Mouse (Mus musculus) lung, postnatal 36 days (tissue): Measurements from ENCODE around the gene Aes.

ENCODE experiments used
- DNase-seq: peaks from one replicate; pipeline ENCODE4 v3.0.0; 2022; ENCODE audit warnings: mixed read lengths

Gene Aes

DNA sequence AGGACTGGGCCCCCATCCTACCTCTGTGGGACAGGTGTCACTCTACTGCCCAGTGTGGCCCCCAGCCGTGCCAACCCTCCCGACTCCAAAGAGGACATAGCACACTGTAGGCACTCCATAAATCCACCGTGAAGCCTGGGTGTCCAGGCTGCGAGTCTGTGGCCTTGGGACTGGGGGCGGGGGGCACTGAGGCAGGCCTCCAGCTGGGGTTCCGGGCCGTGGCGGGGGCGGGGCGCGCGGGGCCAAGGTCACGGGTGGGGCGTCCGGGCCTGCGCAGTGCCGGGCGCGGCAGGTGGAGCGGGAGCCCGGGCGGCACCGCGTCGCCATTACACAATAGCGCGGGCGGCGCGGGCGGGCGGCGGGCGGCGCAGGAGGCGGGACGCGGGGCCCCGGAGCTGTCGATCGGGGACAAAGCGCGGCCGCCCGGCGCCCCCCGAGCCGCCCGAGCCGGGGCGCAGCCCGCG is at the start of gene Aes:
Aes (plus strand) TSS at position 326 of the 464 bp plus-strand sequence.
- peak; percentile 87 for DNase-seq

DNA sequence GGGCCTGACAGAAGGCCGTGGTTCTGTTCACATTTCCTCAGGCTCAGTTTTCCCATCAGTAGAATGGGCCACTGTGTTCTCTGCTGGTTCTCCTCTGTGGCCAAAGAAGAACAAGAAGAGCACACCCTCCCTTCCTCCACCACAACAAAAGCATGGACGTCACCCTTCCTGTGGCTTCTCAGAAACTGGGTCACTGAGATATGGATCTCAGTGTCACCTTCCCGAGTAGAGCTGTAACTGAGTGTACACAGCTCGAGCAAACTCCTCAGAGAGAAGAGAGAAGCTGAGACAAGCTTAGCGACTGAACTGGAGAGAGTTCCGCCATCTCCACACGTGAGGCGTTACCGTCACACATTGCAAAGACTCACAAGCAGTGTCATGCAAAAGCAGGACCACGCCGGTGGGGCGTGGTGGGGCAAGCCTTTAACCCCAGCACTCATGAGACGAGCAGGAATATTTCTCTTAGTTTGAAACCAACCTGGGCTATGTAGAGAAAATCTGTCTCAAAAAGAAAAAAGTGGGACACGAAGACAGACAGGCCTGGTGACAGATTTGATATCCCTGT is 49.0 kb upstream of the Aes start:
- DNase-seq: peak; percentile 64

DNA sequence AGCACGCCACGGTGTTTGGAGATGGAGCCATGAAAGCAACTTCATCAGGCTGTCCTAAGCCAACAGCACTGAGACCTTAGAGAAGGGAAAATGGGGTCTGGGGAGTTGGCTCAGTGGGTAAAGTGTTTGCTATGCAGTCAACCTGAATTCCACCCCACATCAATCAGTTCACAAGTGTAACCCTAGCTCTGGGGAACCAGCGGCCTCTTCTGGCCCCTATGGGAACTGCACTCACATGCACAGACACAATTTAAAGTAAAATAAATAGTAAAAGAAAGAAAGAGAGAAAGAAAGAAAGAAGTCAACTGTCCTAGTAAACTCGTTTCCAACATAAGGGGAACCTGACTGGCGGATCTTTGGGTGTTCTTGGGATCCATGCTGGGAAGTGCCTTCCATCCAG is 45.5 kb upstream of the Aes start:
- DNase-seq: no peak

DNA sequence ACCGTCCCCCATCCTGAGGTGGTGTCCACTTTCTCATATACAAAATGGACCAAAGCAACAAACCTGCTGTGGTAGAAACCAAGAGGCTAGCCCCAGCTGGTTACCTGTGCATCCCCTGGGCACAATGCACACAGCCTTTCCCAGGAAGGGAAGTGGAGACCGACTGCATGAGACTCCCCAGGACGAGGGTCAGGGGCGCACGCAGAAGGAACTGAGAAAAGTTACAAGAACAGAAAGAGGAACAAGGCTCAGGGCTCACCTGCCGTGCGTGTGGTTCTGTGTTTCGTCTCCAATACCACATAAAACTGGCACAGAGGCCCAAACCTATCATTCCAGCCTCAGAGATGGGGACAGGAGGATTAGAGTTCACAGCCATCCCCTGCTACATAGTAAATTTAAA is 42.1 kb upstream of the Aes start:
- DNase-seq: peak; percentile 51

DNA sequence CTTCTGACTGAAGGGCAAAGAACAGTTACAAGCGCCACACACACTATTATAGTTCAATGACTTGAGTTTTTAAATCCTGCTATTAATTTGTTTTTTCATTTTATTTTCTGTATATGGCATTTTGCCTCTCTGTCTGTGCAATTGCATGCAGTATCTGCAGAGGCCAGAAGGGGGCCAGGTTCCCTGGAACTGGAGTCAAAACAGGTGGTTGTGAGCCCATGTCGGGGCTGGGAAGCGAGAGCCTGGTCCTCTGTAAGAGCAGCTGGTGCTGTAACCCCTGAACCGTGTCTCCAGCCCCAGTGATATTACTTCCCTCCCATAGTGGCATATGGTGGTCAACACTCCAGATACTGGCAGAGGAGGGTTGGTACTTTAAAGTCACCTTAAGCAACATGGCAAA is 40.7 kb upstream of the Aes start:
- peak; percentile 89 for DNase-seq

DNA sequence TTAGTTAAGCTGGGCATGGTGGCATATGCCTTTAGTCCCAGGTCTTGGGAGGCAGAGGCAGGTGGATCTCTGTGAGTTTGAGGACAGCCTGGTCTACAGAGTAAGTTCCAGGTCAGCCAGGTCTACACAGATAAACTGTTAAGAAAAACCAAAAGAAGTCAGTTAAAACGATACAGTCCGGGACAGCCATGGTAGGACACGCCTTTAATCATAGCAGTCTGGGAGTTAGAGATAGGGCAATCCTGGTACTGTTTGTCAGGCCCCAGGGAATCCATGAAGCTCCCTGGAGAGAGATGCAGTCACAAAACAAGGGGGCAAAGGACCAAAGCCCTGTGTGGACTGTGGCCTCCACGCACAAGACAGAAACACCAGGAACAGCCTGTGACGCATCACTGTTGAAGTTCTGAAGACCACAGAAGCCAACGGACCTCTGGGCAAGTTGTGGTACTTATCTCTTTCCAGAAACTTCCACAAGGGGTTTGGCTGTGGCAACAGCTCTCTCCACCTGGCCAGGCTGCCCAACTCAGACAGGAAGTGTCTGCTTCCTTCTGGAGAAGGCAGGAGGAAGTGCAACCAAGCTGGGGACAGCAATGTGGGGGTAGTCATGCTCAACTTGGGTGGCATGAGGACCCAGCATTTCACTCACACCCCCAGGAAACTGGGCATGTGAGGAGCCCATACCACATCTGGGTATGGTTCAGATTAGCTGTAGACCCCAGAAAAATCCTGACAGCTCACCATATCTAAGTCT is 39.9 kb upstream of the Aes start:
- peak; percentile 54 for DNase-seq

DNA sequence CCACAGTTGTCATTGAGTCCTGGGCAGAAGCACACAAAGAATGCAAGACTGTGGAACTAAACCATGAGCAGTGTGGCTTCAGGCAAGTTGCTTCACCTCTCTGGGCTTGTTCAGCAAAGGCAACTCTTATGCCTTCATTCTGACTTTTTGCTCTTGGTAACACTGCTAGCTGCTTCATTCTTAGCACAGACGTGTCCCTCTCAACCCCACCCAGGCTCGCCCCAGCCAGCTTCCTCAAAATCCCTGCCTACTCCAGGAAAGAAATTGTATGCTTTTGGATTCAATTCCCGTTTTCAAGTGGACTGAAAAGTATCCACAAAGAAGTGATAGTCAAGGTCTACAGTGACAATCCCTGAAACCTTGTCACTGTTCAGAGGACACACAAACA is 39.3 kb upstream of the Aes start:
- no peak for DNase-seq

DNA sequence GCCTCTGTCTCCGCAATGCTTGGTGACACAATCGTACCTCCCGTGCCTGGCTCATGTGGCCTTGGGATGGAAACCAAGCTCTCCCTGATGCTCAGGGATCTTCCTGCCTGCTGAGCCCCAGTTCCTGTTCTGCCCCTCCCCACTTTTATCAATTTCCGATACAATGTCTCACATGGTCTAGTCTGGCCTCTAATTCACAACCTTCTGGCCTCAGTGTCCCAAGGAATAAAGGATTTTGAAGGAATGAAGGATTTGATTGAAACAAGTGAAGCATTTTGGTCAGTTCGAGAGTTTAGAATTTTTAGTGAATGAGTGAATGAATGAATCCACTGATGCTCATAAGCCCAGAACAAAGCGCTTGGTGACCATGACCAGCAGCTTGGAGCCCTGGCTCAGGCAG is 36.1 kb upstream of the Aes start:
- DNase-seq: no peak

DNA sequence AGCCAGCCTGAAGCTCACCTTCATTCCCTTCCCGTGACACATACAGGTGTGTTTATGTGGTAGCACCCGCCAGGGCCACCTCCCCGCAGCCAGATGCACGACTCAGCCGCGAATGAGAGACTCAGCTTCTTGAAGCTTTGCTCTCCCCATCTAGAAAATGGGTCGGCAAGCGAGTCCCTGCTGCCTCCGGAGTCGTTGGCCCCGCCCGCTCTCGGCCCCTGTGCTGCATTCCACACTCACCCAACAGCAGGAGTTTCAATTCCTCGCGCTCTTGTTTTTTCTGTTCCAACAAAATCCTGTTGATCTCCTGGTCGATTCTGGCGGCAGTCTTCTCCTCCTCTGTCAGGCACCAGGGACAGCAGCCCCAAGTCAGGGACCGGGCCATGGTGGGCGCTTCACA is 35.7 kb upstream of the Aes start:
- DNase-seq: peak; percentile 41

DNA sequence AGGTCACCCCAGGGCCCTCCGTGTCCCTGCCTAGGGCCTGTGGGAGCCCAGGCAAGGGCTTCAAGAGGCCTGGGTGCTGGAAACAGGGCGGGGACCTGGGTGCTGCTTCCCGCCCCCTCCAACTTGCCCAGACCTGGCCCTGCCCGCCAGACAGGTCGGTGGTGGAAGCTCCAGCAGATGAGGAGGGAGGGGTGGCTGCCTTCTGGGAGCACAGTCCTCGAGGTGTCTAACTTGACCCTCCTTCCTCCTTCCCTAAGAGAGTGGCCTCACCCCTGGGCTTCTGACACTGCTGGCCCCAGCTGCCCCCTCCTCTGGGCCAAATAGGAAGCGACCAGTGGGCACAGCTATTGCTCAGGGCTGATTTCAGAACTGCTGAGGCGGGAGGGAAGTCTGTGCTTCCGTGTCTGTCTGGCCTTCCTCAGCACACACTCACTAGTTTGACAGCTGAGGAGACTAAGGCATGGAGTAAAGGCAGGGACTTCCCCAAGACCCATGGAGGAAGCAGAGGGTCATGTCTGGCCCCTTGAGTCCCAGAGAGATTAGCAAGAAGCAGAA is 35.2 kb upstream of the Aes start, which contains the start of gene Gna15:
Gna15 (minus strand) TSS at position 175 of the 555 bp plus-strand sequence.
- DNase-seq: peak; percentile 69

DNA sequence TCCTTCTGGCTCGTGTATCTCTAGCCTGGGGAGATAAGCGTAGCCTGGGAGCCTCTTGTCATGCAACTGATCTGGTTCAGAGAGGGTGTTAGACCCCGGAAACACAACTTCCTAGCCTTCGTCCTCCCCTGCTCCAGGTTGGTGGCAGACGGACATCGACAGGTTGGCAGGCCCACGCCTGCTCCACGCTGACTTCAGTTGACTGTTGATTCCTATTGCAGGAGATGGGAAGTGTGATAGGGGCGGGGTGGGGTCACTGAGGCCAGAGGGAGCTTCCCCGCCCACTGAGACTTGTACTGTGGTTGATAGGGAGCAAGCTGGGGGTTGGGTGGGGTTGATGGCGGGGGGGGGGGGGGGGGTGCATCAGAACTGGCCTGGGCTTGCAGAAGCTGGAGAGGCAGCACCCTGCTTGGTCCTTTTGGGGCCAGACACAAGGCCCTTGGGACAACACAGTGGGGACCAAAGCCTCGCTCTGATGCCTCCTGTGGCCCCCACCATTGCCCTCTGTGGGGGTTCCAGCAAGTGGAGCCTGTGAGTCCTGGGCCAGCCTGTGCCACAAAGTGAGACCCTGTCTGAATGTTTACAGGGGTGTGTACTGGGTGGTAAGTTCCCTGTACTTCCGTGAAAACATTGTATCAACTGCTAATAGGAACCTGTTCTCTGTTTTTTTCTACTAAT is 34.1 kb upstream of the Aes start:
- peak; percentile 77 for DNase-seq

DNA sequence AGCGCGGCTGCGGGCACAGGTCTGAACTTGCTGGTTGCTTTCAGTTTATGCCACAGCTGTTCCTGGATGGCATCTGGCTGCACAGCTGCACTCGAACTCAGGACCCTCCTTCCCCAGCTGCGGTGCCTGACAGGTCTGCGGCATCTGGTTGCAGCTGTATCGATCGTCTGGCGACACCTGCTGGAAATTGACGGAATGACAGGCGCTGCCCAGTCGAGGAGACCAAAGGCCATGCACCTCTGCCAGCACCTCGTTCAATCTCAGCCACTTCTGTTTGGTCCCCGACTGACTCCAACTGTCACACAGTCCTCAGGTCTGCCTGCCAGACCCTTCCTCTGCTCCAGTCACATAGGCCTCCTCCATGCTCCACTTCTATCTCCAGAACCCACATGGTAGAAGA is 32.5 kb upstream of the Aes start:
- DNase-seq: peak; percentile 93

DNA sequence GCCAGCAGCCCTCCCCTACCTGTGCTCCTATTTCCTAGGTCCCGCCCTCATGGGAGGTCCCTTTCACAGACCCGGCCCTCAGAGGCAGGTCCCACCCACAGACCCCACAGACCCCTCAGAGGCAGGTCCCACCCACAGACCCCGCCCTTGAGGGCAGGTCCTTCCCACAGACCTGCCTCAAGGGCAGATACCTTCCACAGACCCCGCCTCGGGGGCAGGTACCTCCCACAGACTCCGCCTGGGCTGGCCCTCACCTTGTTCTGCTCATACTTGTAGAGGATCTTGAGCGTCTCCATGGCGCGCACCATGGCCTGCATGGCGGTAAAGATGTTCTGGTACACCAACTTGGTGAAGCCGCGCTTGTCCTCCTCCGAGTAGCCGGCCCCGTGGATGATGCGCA is 24.5 kb upstream of the Aes start:
- no peak for DNase-seq

DNA sequence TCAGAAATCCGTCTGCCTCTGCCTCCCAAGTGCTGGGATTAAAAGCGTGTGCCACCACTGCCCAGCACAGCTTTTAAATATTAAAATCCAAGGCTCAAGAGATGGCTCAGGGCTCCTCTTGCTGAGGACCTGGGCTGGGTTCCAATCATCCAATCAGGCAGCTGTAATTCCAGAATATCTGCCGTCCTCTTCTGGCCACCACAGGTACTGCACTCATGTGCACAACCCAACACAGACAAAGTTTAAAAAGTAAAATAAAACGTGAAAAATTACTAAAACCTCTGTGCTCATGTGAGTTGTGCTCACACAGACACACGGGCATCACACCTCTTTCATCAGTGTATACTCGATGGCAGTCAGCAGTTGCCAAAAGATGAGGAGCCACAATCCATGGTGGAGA is 22.6 kb upstream of the Aes start:
- DNase-seq: no peak

DNA sequence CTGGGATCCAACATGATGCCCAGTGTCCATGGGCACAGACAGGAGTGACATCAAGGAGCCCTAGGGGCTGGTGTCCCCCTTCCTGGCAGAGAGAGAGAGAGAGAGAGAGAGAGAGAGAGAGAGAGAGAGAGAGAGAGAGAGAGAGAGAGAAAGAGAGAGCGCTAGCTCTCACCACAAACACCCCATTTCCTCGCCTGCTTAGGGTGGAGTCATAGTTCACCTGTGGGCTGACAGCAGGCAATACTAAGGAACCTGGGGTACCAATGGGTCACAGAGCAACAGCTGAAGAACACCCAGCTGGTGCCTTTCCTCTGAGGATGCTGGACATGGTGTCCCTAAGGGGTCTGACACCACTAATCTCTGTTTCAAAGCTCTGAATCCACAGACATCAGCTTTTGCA is 21.9 kb upstream of the Aes start:
- DNase-seq: no peak

DNA sequence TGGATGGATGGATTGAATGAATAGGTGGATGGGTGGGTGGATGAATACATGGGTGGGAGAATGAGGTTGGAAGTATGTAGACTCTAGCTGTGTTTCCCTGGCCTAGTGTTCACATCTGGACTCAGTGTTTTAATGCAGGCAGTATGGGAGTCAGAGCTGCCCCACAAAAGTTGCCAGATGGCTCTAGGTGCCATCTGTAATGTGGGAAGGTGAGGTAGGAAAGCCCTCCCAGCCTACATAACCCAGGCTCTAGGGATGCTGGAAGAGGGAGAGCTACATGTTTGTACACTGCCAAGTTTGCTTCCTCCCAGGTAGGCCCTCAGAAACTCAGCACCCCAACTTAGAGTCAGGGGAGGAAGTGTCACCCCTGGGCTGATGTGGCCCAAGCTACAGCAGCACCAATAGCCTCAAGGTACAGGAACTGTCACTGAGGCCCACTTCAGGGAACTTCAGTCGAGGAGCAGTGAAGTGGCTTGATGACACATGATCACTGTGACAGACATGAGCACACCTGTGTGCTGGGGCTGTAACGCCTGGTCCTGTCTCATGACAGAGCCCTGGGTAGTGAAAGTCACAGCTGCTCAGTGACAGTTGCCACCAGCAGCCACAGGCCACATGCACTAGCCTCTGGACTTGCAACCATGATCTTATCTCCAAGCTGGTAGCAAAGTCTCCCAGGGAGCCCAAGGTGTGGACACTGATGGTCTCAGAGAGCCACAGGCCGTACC is 20.8 kb upstream of the Aes start:
- DNase-seq: no peak

DNA sequence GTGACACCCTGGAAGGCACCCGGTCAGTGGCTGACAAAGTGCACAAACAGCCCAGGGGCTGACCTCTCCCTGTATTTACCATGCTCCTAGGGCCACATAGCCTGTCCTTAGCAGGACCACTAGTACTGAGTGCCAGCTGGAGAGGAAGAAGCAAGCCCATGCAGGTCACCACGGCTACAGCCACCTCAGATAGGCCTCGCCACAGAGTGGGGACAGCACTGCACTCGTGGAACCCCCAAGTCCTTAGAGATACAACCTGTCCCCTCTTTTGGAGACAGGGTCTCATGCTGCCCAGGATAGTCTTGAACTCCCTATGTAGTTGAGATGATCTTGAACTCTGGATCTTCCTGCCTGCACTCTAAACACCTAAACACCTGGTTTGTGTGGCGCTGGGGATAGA is 17.9 kb upstream of the Aes start:
- DNase-seq: no peak

DNA sequence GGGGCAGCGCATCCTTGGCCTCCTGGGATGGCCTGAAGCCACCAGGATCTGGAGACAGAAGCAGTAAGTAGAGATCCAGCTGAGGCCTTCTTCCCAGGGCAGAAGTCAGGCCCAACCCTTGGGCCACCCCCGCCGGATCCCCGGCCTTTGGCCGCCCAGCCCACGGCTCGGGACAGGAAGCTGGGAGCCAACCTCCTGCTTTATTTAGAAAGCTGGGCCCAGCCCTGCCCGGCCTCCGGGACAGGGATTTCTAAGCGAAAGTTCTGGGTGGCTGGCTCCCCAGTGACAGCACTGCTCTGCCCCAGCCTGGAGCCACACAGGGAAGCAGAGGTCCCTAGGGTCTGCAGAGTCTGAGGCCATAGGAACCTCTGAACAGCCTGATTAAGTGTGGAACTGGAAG is 17.5 kb upstream of the Aes start:
- peak; percentile 73 for DNase-seq

DNA sequence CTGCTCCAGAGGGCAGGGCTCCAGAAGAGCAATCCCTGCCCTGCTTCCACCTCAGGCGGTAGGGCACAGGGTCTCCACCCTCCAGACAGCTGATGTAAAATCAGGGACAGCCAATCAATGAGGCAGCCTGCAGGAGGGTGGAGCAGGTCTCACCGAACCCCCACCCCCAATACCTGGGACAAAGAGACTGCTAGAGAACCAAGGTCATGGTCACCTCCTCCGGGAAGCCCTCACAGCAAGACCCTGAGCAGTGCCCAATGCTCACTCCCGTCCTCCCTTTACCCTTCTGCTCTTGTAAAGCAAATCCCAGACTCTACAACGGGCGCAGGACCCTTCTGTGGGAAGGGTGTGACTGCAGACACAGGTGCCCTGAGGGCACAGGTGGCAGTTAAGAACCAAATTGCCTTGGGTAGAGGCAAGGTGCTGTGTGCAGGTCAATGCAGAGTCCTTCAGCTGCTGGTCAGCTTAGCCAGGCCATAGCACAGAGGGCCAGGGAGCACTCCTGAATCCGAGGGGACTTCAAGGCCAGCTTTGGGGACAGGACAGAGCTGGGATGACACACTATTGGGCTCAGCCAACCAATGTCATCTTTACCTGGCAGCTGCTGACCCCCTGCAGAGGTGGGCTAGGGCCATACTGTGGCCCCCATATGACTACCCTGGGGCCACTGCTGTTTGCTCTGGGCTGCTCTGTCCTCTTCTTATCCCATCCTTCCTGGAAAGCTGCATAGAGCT is 16.4 kb upstream of the Aes start:
- DNase-seq: no peak

DNA sequence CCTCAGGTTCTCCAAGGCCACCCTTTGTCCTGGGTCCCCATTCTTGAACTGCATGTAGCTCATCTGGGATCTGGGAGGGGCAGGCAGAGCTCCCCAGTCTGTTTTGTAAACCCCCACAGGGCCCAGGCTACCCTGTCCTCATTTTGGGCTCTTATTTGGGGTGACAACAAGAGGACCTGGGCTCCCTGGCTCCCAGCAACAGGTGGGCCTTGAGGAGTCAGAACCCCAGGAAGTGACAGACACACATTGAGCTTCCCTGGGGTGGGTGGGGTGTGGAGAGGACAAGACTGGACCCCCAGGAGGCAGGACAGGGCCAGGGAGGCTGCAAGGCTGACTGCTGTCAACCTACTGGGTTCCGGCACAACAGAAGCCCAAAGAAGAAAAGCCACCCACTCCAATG is 15.7 kb upstream of the Aes start:
- no peak for DNase-seq

DNA sequence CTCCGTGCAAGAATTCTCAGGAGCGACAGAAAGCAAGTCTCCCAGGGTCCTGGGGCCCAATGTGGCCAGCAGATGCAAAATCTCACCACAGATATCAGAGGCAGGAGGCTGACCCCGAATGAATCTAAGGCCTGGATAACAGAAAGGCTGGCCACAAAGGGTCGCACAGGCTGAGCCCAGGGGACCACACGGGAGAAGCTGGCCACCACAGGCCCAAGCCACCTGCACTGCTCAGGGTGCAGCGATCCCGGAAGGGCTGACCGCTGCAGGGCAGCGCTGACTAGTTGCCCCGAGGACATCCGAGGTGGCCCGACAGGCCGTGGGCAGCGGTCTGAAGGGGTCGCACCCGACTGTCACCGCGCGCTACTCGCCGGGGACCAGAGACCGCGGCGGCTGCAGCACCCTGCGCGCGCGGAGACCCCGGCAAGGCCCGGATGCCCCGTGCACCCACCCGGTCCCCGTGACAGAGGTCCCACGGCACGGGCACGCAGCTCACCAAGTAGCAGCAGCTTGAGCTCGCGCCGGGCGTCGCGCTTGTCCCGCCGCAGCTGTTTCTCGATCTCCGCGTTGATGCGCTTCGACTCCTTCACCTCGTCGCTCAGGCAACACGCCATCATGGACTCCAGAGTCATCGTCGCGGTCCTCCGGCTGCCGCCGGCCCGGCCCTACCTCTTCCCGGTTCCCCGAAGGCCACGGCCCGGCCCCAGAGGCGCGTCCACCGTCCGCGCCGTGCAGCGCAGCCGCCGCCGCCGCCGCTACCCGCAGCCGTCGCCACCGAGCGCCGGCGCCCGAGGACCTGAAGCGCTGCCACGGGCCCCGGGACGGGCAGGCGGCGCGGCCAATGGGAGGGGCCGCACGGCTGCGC is 14.8 kb upstream of the Aes start:
- DNase-seq: no peak
